Mouse (Mus musculus): ENCODE measurements around the gene Gpsm3.
"Not testable (repeated sequence)": the region's sequence is repeated elsewhere in the genome, so short reads cannot be mapped to it uniquely, and the experiment has no call there.

The Gpsm3 gene

GRCm38 (mm10) chr17:34589681-34590101 lies at the start of gene Gpsm3:
Gene Gpsm3 (plus strand): TSS chr17:34589806.
- DNase-seq: peak; percentile 49

- not testable (repeated sequence) for DNase-seq
These were observed 46.0 kb upstream of the Gpsm3 start for GRCm38 (mm10) chr17:34543567-34543966.

GRCm38 (mm10) chr17:34546797-34547196 lies 42.8 kb upstream of the Gpsm3 start:
- no peak for DNase-seq

- DNase-seq: no peak
These were observed 42.0 kb upstream of the Gpsm3 start for GRCm38 (mm10) chr17:34547601-34548000.

GRCm38 (mm10) chr17:34549156-34549555 lies 40.5 kb upstream of the Gpsm3 start:
- no peak for DNase-seq

- no peak for DNase-seq
These were observed 39.8 kb upstream of the Gpsm3 start for GRCm38 (mm10) chr17:34549843-34550242.

- peak; percentile 84 for DNase-seq
These were observed 34.1 kb upstream of the Gpsm3 start for GRCm38 (mm10) chr17:34555483-34555882.

- no peak for DNase-seq
These were observed 33.2 kb upstream of the Gpsm3 start for GRCm38 (mm10) chr17:34556406-34556805.

- no peak for DNase-seq
These were observed 32.2 kb upstream of the Gpsm3 start for GRCm38 (mm10) chr17:34557411-34557810.

- no peak for DNase-seq
These were observed 30.5 kb upstream of the Gpsm3 start for GRCm38 (mm10) chr17:34559116-34559515.

- no peak for DNase-seq
These were observed 29.7 kb upstream of the Gpsm3 start for GRCm38 (mm10) chr17:34559895-34560294.

GRCm38 (mm10) chr17:34560438-34560837 lies 29.2 kb upstream of the Gpsm3 start:
- no peak for DNase-seq

GRCm38 (mm10) chr17:34561200-34561599 lies 28.4 kb upstream of the Gpsm3 start:
- DNase-seq: no peak

GRCm38 (mm10) chr17:34562595-34562994 lies 27.0 kb upstream of the Gpsm3 start:
- DNase-seq: no peak

- no peak for DNase-seq
These were observed 26.3 kb upstream of the Gpsm3 start for GRCm38 (mm10) chr17:34563354-34563753.

- DNase-seq: peak; percentile 58
These were observed 25.6 kb upstream of the Gpsm3 start, which contains the start of gene Notch4 for GRCm38 (mm10) chr17:34564003-34564421. Gene Notch4 (plus strand): TSS chr17:34564268.

GRCm38 (mm10) chr17:34564796-34565195 lies 24.8 kb upstream of the Gpsm3 start:
- DNase-seq: peak; percentile 52

GRCm38 (mm10) chr17:34567311-34567710 lies 22.3 kb upstream of the Gpsm3 start:
- DNase-seq: no peak

- DNase-seq: no peak
These were observed 21.2 kb upstream of the Gpsm3 start for GRCm38 (mm10) chr17:34568421-34568820.

GRCm38 (mm10) chr17:34569919-34570318 lies 19.7 kb upstream of the Gpsm3 start:
- DNase-seq: no peak

- no peak for DNase-seq
These were observed 17.7 kb upstream of the Gpsm3 start for GRCm38 (mm10) chr17:34571875-34572274.

- DNase-seq: no peak
These were observed 17.2 kb upstream of the Gpsm3 start for GRCm38 (mm10) chr17:34572361-34572760.

GRCm38 (mm10) chr17:34576577-34576976 lies 13.0 kb upstream of the Gpsm3 start:
- DNase-seq: no peak

- no peak for DNase-seq
These were observed 11.5 kb upstream of the Gpsm3 start for GRCm38 (mm10) chr17:34578070-34578469.

- no peak for DNase-seq
These were observed 7.1 kb upstream of the Gpsm3 start for GRCm38 (mm10) chr17:34582528-34582927.

- DNase-seq: no peak
These were observed 6.2 kb upstream of the Gpsm3 start for GRCm38 (mm10) chr17:34583397-34583796.

Measured in kidney, adult 18-20 months (tissue).